Mouse (Mus musculus) heart, postnatal 4 days (tissue): ENCODE results near the gene Kcnj16. TPM values are rescaled to one million over a fixed set of nuclear protein-coding genes. Genes with fewer than 3 reads are reported as not detected.

Experiments
- DNase-seq: peaks from one replicate; pipeline ENCODE4 v3.0.0; 2021
- total RNA-seq, 2 experiments: library from RNA; stranded (reverse); gene quantifications; 2 replicates each; pipeline ENCODE4 v1.2.3; 2021

The Kcnj16 gene
- total RNA-seq, result not detected

DNA sequence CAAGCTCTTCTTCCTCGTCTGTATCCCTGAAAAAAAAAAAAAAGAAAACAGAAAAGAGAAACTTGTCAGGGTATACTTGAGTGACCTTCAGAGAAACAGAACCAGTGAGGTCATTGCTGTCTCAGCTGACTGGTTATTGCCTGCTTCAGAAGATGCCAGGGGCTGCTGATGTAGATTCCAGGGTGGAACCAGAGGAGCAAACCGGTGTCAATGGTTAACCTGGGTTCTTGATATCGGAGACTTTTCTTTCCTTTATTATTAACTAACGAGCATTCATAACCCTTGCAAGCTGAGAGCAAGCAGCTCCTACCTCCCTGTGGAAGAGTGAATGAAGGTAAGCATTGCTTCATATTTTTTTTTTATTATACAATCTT, at the start of gene Kcnj16:
Gene Kcnj16 (plus strand): TSS at position 272 of the 374 bp plus-strand sequence.
- DNase-seq, result no peak

DNA sequence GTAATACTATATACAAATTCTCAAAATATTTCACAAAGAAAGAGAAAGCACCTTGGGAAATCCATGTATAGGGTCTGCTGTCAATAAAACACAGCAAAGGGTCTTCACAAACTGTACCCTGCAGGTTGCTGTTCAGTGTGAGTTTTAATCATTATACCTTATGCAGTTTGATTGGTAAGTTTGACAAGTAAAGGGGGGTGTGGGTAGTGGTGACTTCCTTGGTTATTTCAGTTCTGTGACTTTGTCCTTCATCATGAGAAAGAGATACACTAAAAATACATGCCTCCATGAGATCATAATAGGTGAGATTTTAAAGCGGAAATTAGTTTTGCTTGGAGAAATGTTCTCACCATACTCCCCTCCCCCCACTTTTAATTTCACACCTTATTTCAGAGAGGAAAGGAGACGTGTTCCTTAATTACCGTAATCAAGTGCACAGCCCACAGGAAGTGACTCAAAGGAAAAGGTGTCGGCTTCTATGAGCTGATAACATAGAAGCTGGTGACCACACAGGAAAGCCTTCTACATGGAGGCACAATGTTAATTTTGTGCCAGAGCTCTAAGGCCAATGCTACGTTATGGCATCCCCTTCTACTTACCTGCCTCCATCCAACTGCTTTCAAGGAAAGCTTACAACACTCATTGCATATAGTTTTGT, 48.9 kb upstream of the Kcnj16 start:
- DNase-seq, result no peak

DNA sequence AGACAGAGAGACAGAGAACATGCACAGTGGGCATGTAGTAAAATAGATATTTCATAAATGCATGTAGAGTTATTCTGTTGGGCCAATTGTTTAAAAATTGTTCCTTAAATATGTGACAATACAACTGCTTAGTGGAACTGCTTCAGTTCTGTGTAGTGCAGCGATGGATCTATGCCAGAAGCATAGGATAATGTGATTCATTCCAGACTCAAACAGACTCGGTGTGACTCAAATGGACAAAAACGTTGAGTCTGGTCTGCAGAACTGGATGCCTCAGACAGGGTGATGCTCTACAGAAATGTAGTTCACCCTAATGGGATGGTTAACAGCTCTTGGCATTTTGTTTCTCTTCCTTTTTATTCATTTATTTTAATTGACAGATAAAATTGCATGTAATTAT, 32.1 kb upstream of the Kcnj16 start:
- no peak for DNase-seq

DNA sequence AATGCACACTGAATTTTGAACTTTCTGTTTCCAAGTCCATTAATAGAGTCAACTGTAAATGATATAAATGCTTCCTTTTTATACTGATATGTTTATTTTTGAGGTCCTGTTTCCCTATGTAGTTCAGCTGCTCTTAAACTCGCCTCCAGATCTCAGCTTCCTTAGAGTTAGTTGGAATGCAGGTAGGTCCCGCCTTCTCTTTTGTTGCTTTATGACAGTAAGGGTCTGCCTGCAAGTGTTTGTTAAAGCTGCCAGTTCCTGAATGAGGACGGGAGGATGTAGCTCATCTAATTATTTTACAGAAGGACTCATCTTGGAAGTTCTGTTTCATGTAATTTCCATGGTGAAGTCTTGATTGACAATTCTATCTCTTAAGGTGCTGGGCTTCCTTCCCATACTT, 25.6 kb upstream of the Kcnj16 start:
- no peak for DNase-seq

DNA sequence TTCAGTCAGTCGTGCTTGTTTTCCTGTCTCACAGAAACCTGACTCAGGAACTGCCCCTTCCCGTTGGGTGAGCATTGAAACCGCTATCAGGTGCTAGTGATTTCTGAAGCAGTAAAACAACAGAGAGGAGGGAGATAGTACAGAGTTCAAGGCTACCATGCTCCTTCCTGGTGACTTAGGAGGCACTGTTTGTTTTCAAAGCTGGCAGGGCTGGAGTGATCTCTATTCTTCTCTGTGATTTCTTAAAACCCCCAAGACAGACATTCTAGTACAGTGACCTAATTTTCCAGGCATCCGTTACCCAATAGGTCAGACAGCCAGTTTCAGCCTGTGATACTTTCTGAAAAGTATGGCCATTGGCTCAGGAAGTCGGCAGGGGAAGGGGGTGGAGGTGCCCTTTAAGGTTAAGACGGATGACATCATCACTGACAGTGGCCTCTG, 25.1 kb upstream of the Kcnj16 start:
- peak; percentile 23 for DNase-seq

DNA sequence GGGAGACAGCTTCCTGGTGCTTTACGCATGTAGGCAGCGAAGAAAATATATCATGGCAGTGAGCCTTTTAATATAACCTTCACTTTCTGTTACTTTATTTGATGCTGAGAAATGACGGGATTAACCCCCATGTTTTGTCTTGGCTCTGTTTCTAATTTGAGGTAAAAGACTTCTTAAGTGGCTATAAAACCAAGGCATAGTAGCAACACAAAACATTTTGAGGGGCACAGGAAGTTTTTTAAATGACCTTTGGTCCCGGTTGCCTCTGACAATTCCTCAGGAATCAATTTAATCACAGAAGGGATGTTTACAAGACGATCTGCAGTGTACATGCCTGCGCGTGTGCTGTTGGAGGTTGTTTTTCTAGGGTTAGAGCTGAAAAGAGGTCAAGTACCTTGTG, 11.2 kb upstream of the Kcnj16 start:
- DNase-seq, result no peak

DNA sequence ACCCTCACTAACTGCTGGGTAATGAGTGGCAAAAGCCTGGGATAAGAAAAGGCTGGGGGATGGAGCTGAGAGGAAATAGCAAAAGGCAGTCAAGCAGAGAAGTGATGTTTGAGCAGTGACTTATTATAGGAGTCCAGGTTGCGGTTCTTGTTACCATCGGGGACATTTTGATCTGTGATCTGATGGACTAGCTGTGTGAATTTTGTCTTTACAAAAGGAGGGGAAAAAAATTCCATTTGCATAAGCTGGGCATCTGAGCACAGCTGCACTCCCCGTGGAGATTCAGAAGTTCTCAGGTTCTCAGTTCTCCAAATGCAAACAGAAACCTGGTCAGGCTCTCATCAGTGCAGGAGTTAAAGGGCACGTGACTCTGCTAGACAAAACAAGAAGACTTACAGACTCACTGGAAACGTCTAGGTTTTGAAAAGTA, 6.2 kb upstream of the Kcnj16 start:
- no peak for DNase-seq

DNA sequence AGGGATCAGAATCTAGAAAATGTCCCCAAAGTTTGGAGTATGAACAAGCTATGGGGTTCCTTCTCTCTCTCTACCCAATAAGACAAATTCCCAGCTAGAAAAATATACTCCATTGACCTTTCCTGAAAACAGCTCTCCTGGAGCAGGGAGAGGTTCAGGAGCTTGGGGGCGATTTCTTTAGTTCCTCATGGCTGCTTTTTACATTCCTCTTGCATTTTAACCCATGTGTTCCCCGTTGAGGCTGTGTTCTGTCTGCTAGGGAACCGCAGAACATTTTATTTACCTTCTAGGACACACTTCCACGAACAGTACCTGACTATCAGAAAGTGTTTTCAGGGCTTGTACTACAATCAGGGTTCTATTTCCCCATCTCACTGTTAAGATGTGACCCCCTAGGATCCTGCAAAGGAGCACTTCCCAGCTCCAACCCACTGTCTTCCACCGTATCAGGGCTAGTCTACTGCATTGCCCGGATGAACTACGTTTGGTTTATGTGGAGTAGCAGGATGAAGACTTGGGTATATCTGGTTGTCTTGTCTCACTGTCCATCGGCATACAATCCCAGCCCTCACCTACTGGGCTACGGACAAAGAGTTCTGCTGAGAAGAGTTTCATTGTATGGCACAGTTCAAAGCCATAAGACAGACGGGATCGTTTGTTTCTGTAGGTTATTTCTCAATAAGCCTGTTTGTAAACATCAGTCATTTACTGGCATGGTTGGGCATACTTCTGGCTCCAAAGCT, 643 bp upstream of the Kcnj16 start:
- DNase-seq, result no peak

DNA sequence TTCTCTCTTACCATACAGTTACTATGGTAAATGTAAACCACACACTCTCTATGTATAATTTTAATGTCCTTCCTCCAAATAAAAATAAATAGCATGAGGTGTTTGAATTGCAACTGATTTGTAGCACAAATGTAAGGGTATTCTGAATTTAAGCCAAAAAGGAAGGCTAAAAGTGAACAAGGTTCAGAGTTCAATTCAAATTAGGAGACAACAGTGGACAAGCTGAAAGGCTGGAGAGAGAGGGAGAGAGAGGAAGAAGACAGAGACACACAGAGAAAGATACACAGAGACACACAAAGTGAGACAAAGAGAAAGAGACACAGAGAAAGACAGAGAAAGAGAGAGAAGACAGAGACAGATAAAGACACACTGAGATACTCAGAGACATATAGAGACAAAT, 1.1 kb downstream of the Kcnj16 start:
- DNase-seq, result no peak

DNA sequence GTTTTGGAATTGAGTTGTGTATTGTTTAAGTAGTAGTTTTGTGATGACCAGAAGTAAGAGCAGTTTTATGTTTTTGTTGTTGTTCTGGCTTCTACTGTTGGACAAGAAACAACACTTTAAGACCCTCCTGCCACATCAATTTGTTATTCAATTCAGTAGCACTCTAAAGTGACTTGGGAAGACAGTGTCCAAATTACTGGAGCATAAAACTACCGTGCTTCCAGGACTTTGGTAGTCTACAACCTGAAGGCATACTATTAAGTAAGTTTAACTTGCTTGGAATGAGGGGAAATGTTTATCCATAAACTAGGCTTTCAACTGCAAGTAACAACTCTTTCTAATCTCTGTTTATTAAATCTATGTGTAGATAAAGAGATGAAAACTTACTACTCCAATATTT, 17.7 kb downstream of the Kcnj16 start:
- DNase-seq, result no peak

DNA sequence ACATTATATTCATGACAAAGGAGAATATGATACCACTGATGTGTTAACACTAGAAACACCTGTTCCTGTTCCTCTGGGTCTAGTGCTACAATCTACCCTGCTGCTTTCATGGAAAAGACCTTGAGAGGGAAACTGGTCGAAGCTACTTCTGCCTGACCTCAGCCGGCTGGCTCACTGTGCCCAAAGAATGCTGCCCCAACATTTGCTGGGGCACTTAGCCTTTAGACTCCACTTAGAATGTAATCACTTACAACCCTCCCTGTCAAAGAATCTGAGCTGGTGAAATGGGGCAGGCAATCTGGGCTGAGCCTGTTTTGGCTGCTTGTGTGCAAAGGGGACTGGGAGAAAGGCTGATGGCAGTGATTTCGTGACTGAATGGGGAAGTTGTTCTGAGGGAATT, 18.1 kb downstream of the Kcnj16 start:
- DNase-seq, result no peak

DNA sequence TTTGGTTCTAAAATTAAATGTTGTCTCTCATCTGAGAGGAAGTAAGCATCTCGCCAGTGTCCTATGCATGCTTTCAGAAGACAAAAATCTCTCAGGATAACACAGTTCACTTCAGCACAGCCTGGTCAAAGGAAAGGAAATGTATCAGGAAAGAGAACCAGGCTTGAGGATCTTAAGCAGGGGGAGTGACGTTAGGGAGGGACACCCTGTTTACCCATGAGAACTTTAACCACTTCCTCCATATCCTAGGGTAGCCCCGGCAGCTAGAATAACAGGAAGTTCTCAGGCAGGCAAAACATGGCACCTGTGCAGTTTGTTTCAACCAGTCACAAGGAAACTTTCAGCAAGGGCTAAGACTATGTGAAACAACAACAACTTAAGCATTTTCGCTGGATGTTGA, 25.8 kb downstream of the Kcnj16 start:
- no peak for DNase-seq

DNA sequence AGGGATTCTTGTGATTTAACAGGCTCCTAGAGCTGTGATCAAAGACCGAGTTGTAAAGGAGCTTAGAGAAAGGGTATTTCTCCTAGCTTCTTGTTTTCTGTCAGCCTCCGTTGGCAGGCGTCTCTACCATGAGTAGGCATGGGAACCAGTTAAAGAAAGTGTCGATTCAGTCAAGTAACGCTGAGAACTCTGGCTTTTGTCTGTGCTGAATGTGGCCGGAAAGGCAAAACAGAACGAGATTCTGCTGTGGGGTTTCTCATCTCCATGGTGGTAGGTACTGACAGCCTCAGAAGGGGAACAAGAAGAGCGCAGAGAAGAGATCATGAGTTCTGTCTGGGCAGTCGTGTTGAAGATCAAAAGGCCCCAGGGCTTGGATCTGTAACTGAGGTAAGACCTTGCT, 29.4 kb downstream of the Kcnj16 start:
- no peak for DNase-seq

DNA sequence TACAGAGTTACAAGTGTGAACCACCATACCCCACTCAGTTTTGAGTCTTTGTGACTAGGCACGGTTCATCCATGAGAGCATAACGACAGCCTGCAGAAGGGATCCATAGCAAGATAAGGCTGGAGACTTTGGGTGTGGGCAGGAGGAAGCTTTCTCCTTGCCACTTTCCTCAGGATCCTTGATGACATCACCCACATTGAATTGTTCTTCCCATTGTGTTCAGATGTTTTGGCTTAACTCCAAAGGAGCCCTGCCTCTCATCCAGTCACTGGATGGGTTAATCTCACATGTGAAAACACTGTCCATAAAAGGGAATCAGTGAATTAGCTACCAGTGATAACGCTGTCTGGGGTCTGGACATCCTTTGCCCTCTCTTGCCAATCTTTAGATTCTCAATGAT, 37.3 kb downstream of the Kcnj16 start:
- DNase-seq, result no peak

DNA sequence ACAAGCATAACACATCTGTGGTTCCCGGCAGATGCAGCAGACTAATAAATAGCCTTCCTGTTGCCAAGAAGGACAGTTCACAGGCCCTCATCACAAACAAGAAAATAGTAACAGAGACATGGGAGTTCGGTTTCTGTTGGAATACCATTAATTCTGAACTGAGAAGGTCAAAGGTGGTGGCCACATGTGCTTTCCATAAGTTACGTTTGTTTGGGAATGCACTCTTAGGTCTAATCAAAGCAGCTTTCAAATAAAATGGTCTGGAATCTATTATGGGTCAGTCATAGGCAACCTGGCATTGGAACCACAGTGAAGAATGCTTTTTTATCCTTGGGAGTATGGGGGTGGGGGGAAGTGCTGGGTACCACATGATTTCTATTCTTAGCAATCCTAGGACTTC, 41.6 kb downstream of the Kcnj16 start:
- no peak for DNase-seq

DNA sequence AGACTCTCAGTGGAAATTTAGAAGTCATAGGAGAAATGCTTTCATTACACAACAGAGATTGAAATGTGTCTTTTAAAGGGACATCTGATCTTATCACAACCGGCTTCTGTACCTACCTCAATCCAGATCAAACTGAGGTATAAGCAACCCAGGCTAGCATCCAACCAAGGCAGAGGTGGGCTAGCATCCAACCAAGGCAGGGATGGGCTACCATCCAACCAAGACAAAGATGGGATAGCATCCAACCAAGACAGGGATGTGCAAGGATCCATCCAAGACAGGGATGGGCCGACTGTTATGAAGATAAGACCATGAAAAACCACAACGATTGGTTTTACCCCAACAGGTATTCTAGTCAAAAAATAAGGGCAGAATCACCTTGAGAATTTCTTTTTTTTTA, 48.4 kb downstream of the Kcnj16 start:
- DNase-seq, result no peak

DNA sequence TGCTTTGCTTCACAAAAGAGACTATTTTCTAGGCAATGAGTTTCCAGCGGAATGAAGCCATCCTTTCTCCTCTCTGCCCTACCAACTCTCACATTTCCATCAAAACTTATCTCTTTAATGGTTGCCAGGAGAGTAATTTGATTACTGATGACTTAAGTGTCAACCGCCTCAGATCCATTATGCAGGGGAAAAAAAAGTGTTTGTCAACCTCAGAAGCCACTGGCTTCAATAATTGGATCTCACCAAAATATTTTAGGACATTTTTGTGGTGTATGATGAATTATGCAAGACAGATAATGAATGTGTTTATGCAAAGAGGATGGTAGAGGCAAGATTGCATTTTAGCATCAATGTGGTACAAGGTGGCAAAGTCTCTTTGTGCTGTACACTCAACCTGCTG, 52.4 kb downstream of the Kcnj16 start:
- DNase-seq, result no peak

DNA sequence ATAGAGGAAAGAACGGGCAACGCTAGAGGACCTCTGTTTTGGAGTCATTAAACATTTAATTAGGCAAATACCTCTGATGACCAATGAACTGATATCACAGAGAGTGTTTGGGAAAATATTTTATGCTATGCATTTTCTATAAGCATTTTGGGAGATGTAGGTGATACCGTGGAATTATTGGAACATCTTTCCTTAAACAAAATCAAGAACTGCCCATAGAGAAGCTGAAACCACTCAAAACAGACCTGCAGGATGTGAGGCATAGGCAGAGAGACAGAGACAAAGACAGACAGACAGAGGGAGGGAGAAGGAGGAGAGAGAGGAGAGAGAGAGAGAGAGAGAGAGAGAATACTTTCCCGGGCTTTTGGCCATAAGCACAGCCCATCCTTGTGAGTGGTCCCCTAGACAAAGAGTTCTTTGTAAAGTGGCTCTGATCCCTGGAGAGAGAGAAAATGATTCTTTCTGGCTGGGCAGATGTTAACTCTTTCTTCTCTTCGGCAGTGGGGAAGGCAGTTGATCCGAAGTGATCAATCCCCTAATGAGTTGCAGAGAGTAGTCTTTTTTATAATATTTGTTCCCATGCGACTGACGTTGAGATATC, 54.9 kb downstream of the Kcnj16 start:
- DNase-seq, result no peak

DNA sequence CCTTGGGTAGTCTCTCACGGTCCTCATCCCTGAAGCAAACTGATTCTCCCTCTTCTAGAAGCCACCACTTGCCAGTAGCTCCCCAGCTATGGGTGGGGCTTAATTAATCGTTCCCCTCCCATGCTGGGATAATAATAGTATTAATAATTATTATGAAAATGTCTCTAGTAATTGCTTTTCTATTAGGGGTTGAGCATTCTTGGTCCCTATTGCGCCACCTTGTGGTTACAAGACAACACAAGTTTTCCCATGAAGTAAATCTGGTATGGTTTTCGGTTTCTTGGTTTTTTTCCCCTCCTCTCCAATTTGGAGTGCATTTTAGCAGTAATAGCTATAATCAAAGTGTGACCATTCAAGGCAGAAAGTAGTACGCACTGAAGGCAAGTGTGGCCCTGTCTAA, 74.3 kb downstream of the Kcnj16 start:
- DNase-seq, result peak; percentile 50

DNA sequence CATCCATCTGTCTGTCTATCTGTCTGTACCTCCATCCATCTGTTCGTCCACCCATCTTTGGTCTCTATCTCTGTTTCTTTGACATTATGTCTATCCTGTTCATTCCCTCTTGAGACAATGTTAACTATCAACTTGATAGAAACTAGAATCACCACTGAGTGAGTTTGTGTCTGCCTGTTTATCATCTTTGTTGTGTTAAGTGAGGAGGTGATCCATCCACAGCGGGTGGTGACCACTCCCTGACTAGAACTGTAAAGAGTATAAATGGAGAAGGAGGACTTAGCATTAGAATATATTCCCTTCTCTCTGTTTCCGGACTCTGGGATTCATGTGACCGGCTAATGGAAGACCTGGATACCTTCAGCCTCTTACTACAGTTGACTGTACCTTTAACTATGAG, 75.5 kb downstream of the Kcnj16 start:
- no peak for DNase-seq

DNA sequence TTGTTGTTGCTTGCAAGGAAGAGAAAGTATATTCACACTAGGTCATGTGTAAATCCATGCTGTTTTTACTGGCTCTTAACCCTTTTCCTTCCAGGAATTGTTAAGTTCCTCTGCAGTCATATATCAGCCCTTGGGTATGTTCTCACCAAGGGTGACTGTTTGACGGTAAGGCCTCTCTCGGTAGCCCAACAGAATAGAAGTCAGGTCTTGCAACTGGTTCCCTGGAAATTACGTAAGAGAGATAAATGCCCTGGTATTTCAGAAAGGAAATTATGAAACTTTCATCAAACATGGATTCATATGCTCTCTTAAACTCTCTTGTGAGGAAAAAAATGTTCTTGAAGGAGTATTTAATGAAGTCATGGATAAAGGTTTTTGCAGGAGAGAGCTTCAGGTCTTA, 86.4 kb downstream of the Kcnj16 start:
- DNase-seq, result no peak

DNA sequence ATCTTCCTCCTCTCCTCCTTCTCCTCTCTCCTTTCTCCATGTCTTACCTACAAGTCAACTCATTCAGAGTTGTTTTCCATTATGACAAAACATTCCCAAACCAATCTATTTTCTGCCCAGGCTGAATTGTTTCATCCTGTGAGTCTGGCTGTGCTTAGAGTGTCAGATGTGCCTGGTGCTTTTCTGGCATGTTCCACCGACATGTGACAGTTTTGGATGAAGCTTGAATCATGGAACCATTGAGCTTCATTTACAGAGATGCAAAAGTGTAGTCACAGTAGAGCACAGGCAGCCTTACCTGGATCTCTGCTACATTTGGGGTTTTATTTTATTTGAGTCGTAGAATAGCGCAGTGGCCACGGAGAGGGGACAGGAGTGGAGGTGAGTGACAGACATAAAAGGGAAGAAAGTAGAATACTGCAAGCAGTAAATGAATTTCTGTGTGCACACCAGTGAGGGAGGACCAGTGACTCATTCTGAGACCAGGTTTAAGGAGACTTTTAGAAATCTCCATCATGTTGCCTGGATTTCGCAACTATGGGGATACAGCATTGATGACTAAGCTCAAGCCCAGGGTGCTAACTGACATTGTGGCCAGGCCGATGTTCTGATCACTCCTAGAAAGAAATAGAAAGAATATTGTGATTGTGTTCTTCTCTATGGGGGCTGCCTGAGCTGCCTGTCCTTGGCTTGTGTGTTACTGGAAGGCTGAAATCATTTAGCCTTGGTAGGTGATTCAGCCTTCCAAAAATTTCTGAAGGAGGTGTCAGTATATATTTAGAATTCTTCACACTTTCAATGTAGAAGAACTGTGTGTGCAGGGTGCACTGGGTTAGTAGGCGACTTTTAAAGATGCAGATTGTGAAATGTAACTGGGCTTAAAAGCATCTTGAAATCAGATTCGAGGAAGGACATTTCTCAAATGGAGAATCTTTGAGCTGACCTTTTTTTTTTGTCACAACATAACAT, 87.3 kb downstream of the Kcnj16 start:
- no peak for DNase-seq

DNA sequence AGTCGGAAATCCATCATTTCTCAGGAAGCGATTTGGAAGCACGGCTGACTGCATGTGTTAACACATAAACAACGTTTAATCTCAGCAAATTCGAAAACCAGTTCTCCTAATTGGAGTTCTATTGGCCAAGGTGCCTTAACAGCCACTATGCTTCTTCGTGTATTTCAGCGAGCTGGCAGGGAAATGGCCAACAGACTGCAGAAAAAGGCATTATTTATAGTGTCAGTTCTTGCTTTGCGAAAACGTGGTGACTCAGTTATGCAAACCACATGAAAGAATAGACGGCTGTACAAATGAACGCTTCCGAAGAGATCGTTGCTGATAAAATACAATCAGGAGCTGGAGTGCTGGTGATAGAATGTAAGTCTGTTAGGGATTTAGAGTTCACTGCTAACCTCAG, 88.2 kb downstream of the Kcnj16 start:
- no peak for DNase-seq
